Mouse (Mus musculus): ENCODE results near the gene Clip3.

GRCm38 (mm10) chr7:30334563-30334962 is 43.0 kb downstream of the Clip3 start:
- TF ChIP-seq CTCF (IDR thresholded peaks at IDR 0.05; ENCODE audit: low read depth, low read length) (no peak), POLR2A (IDR thresholded peaks at IDR 0.05; ENCODE audit: borderline replicate concordance, low read depth, low read length) (no peak)
